Mouse (Mus musculus) limb, embryonic 13.5 days (tissue): ENCODE data around the gene Olfr818. TPM values are rescaled to one million over a fixed set of nuclear protein-coding genes. Genes with fewer than 3 reads are reported as not detected.
"Not testable (repeated sequence)": the region's sequence is repeated elsewhere in the genome, so short reads cannot be mapped to it uniquely, and the experiment has no call there.

Source experiments
- ATAC-seq: fragments of 200-750 bp; cut with Nextera tagmentation; 2 replicates; pipeline ENCODE4 v1.8.0; 2017; ENCODE audit warnings: low read depth, moderate number of reproducible peaks, moderate TSS enrichment; ENCODE audit not compliant: low FRiP score
- H3K27ac ChIP-seq: fragments of 300-500 bp; sonication (generic); 2 replicates; pipeline ENCODE4 v1.5.1; 2015; ENCODE audit warnings: inconsistent platforms, mild to moderate bottlenecking, moderate library complexity
- H3K27me3 ChIP-seq: fragments of 300-500 bp; sonication (generic); 2 replicates; pipeline ENCODE4 v1.6.1; 2015; ENCODE audit warnings: mild to moderate bottlenecking, inconsistent platforms
- H3K36me3 ChIP-seq: fragments of 300-500 bp; sonication (generic); 2 replicates; pipeline ENCODE4 v1.6.1; 2015; ENCODE audit warnings: inconsistent platforms, mild to moderate bottlenecking, moderate library complexity
- H3K4me1 ChIP-seq: fragments of 300-500 bp; sonication (generic); 2 replicates; pipeline ENCODE4 v1.6.1; 2015; ENCODE audit warnings: inconsistent platforms
- H3K4me2 ChIP-seq: fragments of 300-500 bp; sonication (generic); replicated peaks from 2 replicates; pipeline ENCODE4 v1.6.1; 2015; ENCODE audit warnings: inconsistent platforms, mild to moderate bottlenecking, moderate library complexity
- H3K4me3 ChIP-seq: fragments of 300-500 bp; sonication (generic); 2 replicates; pipeline ENCODE4 v1.5.1; 2015; ENCODE audit warnings: moderate library complexity, mild to moderate bottlenecking, inconsistent platforms
- H3K9ac ChIP-seq: fragments of 300-500 bp; sonication (generic); 2 replicates; pipeline ENCODE4 v1.6.1; 2015; ENCODE audit warnings: mild to moderate bottlenecking, inconsistent platforms
- H3K9me3 ChIP-seq: fragments of 300-500 bp; sonication (generic); 2 replicates; pipeline ENCODE4 v1.6.1; 2016; ENCODE audit warnings: inconsistent platforms
- WGBS: fragments of 180-500 bp; shearing (Covaris S2); methylation state at CpG from one replicate; pipeline ENCODE4 v1.1.7; 2015; 5-methylcytosine and 5-hydroxymethylcytosine counted together
- polyA plus RNA-seq: library from polyadenylated mRNA; unstranded; fragments of >200 nt; fragmentation: Nextera tagmentation; extraction: Ambion mirVana; gene quantifications from 2 replicates; pipeline ENCODE4 v1.2.1, GENCODE M21; 2015

The Olfr818 gene
- polyA plus RNA-seq, result not detected in 2 replicates

DNA sequence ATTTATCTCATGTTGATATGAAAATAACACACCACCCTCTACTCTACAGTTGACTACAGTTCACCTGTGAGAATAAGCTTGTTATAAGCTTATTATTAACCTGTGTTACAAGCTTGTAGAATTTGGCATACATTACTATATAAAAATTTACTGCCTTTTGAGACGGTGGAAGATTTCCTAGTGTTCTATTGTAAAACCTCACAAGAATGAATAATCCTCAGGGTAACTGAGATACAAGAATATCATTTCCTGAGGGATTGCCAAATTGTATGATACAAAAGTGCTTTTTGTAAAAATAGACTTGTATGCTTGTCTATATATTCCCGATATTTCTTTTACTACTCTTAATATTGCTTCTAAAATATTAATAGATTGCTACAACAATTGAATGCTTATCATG lies at the start of gene Olfr818:
Olfr818 (minus strand) TSS at position 101 of the 400 bp plus-strand sequence.
- Histone ChIP-seq H3K4me3 (no peak within 1 kb of the TSS), H3K27ac (no peak within 1 kb of the TSS), H3K9me3 (no peaks in the 10 kb centered on the region), H3K36me3 (no peaks in the 10 kb centered on the region), H3K27me3 (no peaks in the 10 kb centered on the region), H3K4me1 (no peaks in the 10 kb centered on the region), H3K9ac (no peak within 1 kb of the TSS), H3K4me2 (no peak within 1 kb of the TSS)
- WGBS, result 87% methylated on average over 2 of the region's 2 CpGs
- no peak for ATAC-seq

- not testable (repeated sequence) for H3K4me1 ChIP-seq, ATAC-seq, H3K9me3 ChIP-seq, H3K36me3 ChIP-seq, H3K4me2 ChIP-seq, H3K4me3 ChIP-seq, H3K27ac ChIP-seq, H3K9ac ChIP-seq, H3K27me3 ChIP-seq
- WGBS, result no CpG with 5 or more reads among the region's 1 CpGs
These were observed 36.1 kb upstream of the Olfr818 start, which contains the start of gene Gm10310 for GRCm38 (mm10) chr10:129984962-129985361. Gene Gm10310 (minus strand): TSS chr10:129985062.

DNA sequence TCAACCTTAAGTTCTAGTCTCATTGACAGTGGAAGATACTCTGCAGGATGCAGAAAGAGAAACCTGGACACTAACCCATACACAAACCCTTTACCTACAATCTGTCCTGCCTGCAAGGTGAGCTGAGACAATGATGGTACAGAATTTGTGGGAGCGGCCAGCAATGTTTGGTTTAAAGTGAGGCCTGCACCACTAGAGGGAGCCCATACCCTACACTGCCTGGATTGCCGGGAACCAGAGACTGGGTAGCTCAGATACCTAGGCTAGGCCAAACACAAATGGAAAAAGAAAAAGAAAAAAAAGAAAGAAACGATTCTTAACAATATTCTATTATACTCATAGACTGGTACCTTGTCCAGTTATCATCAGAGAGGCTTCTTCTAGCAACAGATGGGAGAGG lies 33.0 kb upstream of the Olfr818 start:
- not testable (repeated sequence) for H3K4me2 ChIP-seq, H3K4me3 ChIP-seq, ATAC-seq, H3K4me1 ChIP-seq, H3K27ac ChIP-seq, H3K36me3 ChIP-seq, H3K9ac ChIP-seq, H3K9me3 ChIP-seq, H3K27me3 ChIP-seq
- WGBS, result no CpG with 5 or more reads among the region's 3 CpGs

DNA sequence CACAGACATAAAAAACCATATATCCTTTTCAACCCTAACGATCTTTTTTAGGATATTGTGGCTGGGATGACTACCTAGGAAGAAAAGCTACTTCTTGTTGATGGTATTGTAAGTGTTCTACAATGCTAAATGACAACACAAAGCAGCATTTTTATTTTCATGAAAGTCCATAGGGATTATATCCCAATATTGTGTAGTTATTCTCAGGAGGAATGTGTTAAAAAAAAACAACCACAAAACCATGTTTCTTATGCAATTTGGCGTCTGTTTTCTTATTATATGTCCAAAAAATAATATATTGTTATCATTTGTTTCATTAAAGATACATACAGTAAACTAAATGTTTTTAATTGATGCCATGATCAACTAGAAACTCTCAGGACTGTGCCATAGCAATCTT lies 27.1 kb upstream of the Olfr818 start, which contains the start of gene Olfr247:
Olfr247 (minus strand) TSS at position 101 of the 400 bp plus-strand sequence.
- H3K4me1 ChIP-seq, ATAC-seq, H3K9me3 ChIP-seq, H3K9ac ChIP-seq, H3K27me3 ChIP-seq, H3K4me2 ChIP-seq, H3K4me3 ChIP-seq, H3K27ac ChIP-seq, H3K36me3 ChIP-seq: not testable (repeated sequence)
- no CpG with 5 or more reads among the region's 2 CpGs for WGBS

DNA sequence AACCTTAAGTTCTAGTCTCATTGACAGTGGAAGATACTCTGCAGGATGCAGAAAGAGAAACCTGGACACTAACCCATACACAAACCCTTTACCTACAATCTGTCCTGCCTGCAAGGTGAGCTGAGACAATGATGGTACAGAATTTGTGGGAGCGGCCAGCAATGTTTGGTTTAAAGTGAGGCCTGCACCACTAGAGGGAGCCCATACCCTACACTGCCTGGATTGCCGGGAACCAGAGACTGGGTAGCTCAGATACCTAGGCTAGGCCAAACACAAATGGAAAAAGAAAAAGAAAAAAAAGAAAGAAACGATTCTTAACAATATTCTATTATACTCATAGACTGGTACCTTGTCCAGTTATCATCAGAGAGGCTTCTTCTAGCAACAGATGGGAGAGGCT lies 24.1 kb upstream of the Olfr818 start:
- H3K36me3 ChIP-seq, H3K9ac ChIP-seq, H3K9me3 ChIP-seq, H3K4me1 ChIP-seq, H3K27me3 ChIP-seq, H3K4me2 ChIP-seq, H3K27ac ChIP-seq, ATAC-seq, H3K4me3 ChIP-seq: not testable (repeated sequence)
- WGBS, result no CpG with 5 or more reads among the region's 3 CpGs

DNA sequence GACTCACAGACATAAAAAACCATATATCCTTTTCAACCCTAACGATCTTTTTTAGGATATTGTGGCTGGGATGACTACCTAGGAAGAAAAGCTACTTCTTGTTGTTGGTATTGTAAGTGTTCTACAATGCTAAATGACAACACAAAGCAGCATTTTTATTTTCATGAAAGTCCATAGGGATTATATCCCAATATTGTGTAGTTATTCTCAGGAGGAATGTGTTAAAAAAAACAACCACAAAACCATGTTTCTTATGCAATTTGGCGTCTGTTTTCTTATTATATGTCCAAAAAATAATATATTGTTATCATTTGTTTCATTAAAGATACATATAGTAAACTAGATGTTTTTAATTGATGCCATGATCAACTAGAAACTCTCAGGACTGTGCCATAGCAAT lies 18.3 kb upstream of the Olfr818 start, which contains the start of gene Olfr819:
Olfr819 (minus strand) TSS at position 101 of the 400 bp plus-strand sequence.
- not testable (repeated sequence) for H3K27ac ChIP-seq, H3K9me3 ChIP-seq, H3K27me3 ChIP-seq, H3K4me3 ChIP-seq, H3K4me1 ChIP-seq, H3K36me3 ChIP-seq, H3K4me2 ChIP-seq, ATAC-seq, H3K9ac ChIP-seq
- WGBS, result 74% methylated on average over 2 of the region's 2 CpGs

DNA sequence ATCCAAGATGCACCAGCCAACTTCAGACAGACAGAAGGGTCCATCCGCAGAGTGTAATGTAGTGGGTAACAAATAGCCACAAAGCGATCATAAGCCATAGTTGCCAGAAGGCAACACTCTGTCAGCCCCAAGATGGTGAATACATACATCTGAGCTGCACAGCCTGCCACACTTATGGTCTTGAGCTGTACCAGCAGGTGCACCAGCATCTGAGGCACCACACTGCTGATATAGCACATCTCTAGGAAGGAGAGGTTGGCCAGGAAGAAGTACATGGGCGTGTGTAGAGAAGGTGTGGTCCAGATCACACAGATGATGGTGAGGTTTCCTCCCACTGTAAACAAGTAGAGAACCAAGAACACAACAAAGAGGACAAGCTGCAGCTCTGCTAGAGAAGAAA lies 17.3 kb upstream of the Olfr818 start:
- not testable (repeated sequence) for H3K36me3 ChIP-seq, H3K27me3 ChIP-seq, H3K9ac ChIP-seq, ATAC-seq, H3K4me2 ChIP-seq, H3K4me1 ChIP-seq, H3K27ac ChIP-seq, H3K4me3 ChIP-seq, H3K9me3 ChIP-seq
- WGBS, result 96% methylated on average over 2 of the region's 3 CpGs

GRCm38 (mm10) chr10:129915497-129915896 lies 33.4 kb downstream of the Olfr818 start, which contains the start of gene Olfr816:
Gene Olfr816 (minus strand): TSS chr10:129915597.
- Histone ChIP-seq H3K4me3 (no peak within 1 kb of the TSS), H3K9me3 (no peaks in the 10 kb centered on the region), H3K4me2 (no peak within 1 kb of the TSS), H3K27ac (no peak within 1 kb of the TSS), H3K4me1 (no peaks in the 10 kb centered on the region), H3K27me3 (no peaks in the 10 kb centered on the region), H3K36me3 (no peaks in the 10 kb centered on the region), H3K9ac (no peak within 1 kb of the TSS)
- WGBS, result 62% methylated on average over 1 of the region's 1 CpGs
- no peak for ATAC-seq

- H3K4me3 ChIP-seq, H3K27me3 ChIP-seq, H3K36me3 ChIP-seq, H3K4me1 ChIP-seq, H3K9me3 ChIP-seq, ATAC-seq, H3K9ac ChIP-seq, H3K4me2 ChIP-seq, H3K27ac ChIP-seq: not testable (repeated sequence)
- WGBS, result 50% methylated on average over 1 of the region's 1 CpGs
These were observed 43.1 kb downstream of the Olfr818 start, which contains the start of gene Olfr815 for GRCm38 (mm10) chr10:129905767-129906166. Gene Olfr815 (minus strand): TSS chr10:129905867.

Other genes with a start within 250 kb of the Olfr818 start
- not detected in 2 replicates for gene Olfr804, start 245.9 kb downstream of the Olfr818 start, polyA plus RNA-seq
- not detected in 2 replicates for gene Olfr805, start 219.7 kb downstream of the Olfr818 start, polyA plus RNA-seq
- gene Olfr806, start 207.2 kb downstream of the Olfr818 start, polyA plus RNA-seq, result not detected in 2 replicates
- gene Olfr807, start 191.3 kb downstream of the Olfr818 start, polyA plus RNA-seq, result not detected in 2 replicates
- not detected in 2 replicates for gene Olfr808, start 183.6 kb downstream of the Olfr818 start, polyA plus RNA-seq
- gene Olfr809, start 174.5 kb downstream of the Olfr818 start, polyA plus RNA-seq, result not detected in 2 replicates
- gene Olfr810, start 154.2 kb downstream of the Olfr818 start, polyA plus RNA-seq, result not detected in 2 replicates
- gene Olfr811, start 144.7 kb downstream of the Olfr818 start, polyA plus RNA-seq, result not detected in 2 replicates
- gene Olfr812, start 103.0 kb downstream of the Olfr818 start, polyA plus RNA-seq, result not detected in 2 replicates
- not detected in 2 replicates for gene Olfr813, start 93.7 kb downstream of the Olfr818 start, polyA plus RNA-seq
- gene Olfr814, start 69.2 kb downstream of the Olfr818 start, polyA plus RNA-seq, result not detected in 2 replicates
- gene Olfr815, start 43.2 kb downstream of the Olfr818 start, polyA plus RNA-seq, result not detected in 2 replicates
- not detected in 2 replicates for gene Olfr816, start 33.5 kb downstream of the Olfr818 start, polyA plus RNA-seq
- gene Olfr819, start 18.2 kb upstream of the Olfr818 start, polyA plus RNA-seq, result not detected in 2 replicates
- gene Olfr247, start 27.0 kb upstream of the Olfr818 start, polyA plus RNA-seq, result not detected in 2 replicates
- gene Gm10310, start 36.0 kb upstream of the Olfr818 start, polyA plus RNA-seq, result not detected in 2 replicates
- not detected in 2 replicates for gene Olfr820, start 63.5 kb upstream of the Olfr818 start, polyA plus RNA-seq
- not detected in 2 replicates for gene Olfr821, start 81.2 kb upstream of the Olfr818 start, polyA plus RNA-seq
- not detected in 2 replicates for gene Olfr822, start 122.1 kb upstream of the Olfr818 start, polyA plus RNA-seq
- not detected in 2 replicates for gene Olfr823, start 166.3 kb upstream of the Olfr818 start, polyA plus RNA-seq
- not detected in 2 replicates for gene Olfr824, start 180.9 kb upstream of the Olfr818 start, polyA plus RNA-seq
- gene Olfr825, start 217.7 kb upstream of the Olfr818 start, polyA plus RNA-seq, result not detected in 2 replicates
- gene Olfr826, start 235.1 kb upstream of the Olfr818 start, polyA plus RNA-seq, result not detected in 2 replicates